13 mouse cellular contexts compared by ENCODE assay signal in the genomic region with DNA sequence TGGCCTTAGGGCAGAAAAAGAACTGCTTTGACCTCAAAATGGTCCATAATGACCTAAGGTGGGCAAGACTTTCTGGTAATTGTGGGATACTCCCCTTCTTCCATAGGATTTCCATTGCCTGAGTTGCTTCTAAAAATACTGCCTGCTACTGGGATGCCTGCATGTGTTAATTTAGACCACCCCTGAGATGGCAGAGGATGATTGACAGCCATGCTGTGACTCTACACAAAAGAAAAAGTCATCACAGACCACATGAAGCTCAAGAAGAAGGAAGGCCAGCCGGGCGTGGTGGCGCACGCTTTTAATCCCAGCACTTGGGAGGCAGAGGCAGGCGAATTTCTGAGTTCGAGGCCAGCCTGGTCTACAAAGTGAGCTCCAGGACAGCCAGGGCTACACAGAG. TPM values are rescaled to one million over a fixed set of nuclear protein-coding genes. Genes with fewer than 3 reads are reported as not detected.
"Had no signal": no experiment of that assay in that cellular context is flagged by ENCODE, and none has a peak within 500 bp of the region (broad histone marks: within the 10 kb centered on the region; RNA-seq: fewer than 3 reads in every experiment).

No protein-coding gene starts in this region.

RNA-seq across cellular contexts. Expression of a gene that starts 17.6 kb away (rescaled TPM):
- total RNA-seq: neutrophil, adult 5-6 weeks had no signal
- polyA plus RNA-seq: neural tube, embryonic 14.5 days; neural tube, embryonic 15.5 days; small intestine, adult 2 months; spleen, adult 2 months; stomach, embryonic 14.5 days; stomach, embryonic 15.5 days; stomach, embryonic 16.5 days; stomach, postnatal 0 days; testis, adult 2 months; thymus, adult 2 months; thymus, postnatal 0 days; urinary bladder, adult 2 months had no signal

RNA-seq across cellular contexts. Expression of a gene that starts 23.9 kb away (rescaled TPM):
- total RNA-seq: neutrophil, adult 5-6 weeks had no signal
